Mouse (Mus musculus): ENCODE measurements around the gene Unc5b. TPM values are rescaled to one million over a fixed set of nuclear protein-coding genes. Genes with fewer than 3 reads are reported as not detected.

Unc5b gene
- total and polyA plus RNA-seq, 2 experiments from 2014 or later = 1.1 to 17.1 TPM

DNA sequence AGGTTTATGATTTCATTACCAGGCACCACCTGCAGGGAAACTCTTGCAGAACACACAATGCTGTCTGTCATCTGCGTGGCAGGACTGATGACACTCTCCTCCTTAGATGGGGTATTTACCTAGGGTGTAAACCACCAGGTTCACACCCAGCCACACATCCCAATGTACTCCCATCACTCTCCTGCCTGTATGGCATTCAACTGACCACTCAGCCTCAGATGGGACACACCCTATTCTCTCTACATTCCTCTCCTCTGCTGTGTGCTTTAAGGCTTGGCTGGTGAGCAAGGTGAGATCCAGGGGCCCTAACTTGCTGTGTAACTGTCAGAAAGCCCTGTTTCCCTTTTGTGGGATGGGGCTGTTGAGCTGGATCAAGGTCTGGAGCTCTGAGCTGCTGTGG lies 69.3 kb downstream of the Unc5b start:
- Histone ChIP-seq H3K4me3 (ENCODE audit: low read depth, low read length) (no peak overlapping the region), H3K27ac (ENCODE audit: low read depth, low read length) (no peak overlapping the region), H3K27me3 (ENCODE audit: insufficient read depth, low read length) (no peaks in the 10 kb centered on the region), H3K4me2 (ENCODE audit: low read depth, low read length, poor library complexity, severe bottlenecking) (no peak overlapping the region), H3K9me3 (ENCODE audit: low read length) (no peaks in the 10 kb centered on the region), H3K4me1 (ENCODE audit: insufficient read depth, low read length) (no peaks in the 10 kb centered on the region), H3K36me3 (ENCODE audit: insufficient read depth, low read length) (no peaks in the 10 kb centered on the region), H3K9ac (replicated peaks; ENCODE audit: low read length, poor library complexity, severe bottlenecking) (no peak overlapping the region)
- 75% methylated on average over 1 of the region's 1 CpGs for WGBS
- no peak for DNase-seq (ENCODE audit: low spot score)
- no peak for ATAC-seq (ENCODE audit: low FRiP score)
- no peak for TF ChIP-seq CTCF (IDR thresholded peaks at IDR 0.05)

DNA sequence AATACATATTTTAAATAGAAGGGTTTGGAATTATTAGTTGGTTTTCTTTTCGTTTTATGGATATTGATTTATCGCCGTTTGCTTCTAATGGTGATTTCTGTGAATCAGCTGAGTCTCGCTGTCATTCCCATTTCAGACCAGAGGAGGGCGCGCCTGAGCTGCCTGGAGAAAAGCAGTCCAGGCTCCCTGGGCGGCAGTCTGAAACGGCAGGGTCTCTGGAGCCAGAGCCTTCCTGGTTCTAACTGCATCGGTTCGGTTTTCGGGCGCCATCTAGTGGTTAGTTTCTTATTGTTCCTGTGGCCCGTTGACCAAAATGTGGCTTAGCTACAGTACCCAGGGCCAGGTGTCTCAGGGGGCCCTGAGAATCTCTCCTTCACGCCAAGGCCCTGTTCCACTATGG lies 71.0 kb downstream of the Unc5b start:
- H3K4me1 ChIP-seq (ENCODE audit: insufficient read depth, low read length) = no peaks in the 10 kb centered on the region
- no peak overlapping the region for H3K4me2 ChIP-seq (ENCODE audit: low read depth, low read length, poor library complexity, severe bottlenecking)
- no peaks in the 10 kb centered on the region for H3K27me3 ChIP-seq (ENCODE audit: insufficient read depth, low read length)
- no peaks in the 10 kb centered on the region for H3K36me3 ChIP-seq (ENCODE audit: insufficient read depth, low read length)
- H3K9me3 ChIP-seq (ENCODE audit: low read length) = no peaks in the 10 kb centered on the region
- peak; percentile 98 for TF ChIP-seq CTCF (IDR thresholded peaks at IDR 0.05)
- no peak overlapping the region for H3K4me3 ChIP-seq (ENCODE audit: low read depth, low read length)
- H3K9ac ChIP-seq (replicated peaks; ENCODE audit: low read length, poor library complexity, severe bottlenecking) = no peak overlapping the region
- ATAC-seq (ENCODE audit: low FRiP score) (peak; percentile 77), DNase-seq (ENCODE audit: low spot score) (peak; percentile 98)
- no peak overlapping the region for H3K27ac ChIP-seq (ENCODE audit: low read depth, low read length)
- WGBS = 5% methylated on average over 14 of the region's 14 CpGs

DNA sequence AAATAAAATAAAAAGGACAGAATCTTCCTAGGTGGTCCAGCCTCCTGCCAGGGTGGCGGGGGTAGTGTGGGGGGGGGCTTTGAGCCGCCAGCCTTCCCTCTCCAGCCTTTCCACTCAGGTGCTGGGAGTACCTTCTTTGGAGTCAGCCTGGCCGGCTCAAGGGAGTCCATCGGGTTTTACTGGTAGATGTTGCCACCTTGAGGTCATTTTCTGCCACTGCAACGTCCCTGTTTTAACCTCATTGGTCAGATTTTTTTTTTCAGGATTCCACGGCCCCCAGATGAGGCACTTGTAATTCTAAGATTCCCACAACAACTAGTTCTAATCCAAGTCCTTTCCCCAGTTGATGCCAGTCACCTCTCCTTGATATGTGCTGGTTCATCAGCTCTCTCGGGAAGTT lies 74.4 kb downstream of the Unc5b start:
- ATAC-seq (ENCODE audit: low FRiP score) = no peak
- no peaks in the 10 kb centered on the region for H3K9me3 ChIP-seq (ENCODE audit: low read length)
- DNase-seq (ENCODE audit: low spot score) = peak; percentile 82
- H3K36me3 ChIP-seq (ENCODE audit: insufficient read depth, low read length) = no peaks in the 10 kb centered on the region
- no peak overlapping the region for H3K27ac ChIP-seq (ENCODE audit: low read depth, low read length)
- TF ChIP-seq CTCF (IDR thresholded peaks at IDR 0.05) = peak; percentile 84
- H3K4me2 ChIP-seq (ENCODE audit: low read depth, low read length, poor library complexity, severe bottlenecking) = no peak overlapping the region
- H3K4me3 ChIP-seq (ENCODE audit: low read depth, low read length) = no peak overlapping the region
- no peaks in the 10 kb centered on the region for H3K4me1 ChIP-seq (ENCODE audit: insufficient read depth, low read length)
- 6% methylated on average over 7 of the region's 7 CpGs for WGBS
- H3K9ac ChIP-seq (replicated peaks; ENCODE audit: low read length, poor library complexity, severe bottlenecking) = no peak overlapping the region
- no peaks in the 10 kb centered on the region for H3K27me3 ChIP-seq (ENCODE audit: insufficient read depth, low read length)

DNA sequence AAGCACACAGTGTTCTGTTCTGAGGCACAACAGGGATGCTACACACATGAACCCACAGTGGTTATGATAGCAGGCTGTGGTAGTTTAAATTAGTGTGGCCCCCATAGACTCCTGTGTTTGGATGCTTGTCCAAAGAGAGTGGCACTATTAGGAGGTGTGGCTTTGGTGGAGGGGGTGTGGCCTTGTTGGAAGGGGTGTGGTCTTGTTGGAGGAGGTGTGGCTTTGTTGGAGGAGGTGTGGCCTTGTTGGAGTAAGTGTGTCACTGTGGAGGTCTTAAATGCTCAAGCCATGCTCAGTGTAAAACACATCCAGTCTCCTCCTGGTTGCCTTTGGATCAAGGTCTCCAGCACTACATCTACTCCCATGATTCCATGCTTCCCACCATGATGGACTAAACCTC lies 75.2 kb downstream of the Unc5b start:
- no peak for DNase-seq (ENCODE audit: low spot score)
- Histone ChIP-seq H3K27ac (ENCODE audit: low read depth, low read length) (no peak overlapping the region), H3K4me3 (ENCODE audit: low read depth, low read length) (no peak overlapping the region)

DNA sequence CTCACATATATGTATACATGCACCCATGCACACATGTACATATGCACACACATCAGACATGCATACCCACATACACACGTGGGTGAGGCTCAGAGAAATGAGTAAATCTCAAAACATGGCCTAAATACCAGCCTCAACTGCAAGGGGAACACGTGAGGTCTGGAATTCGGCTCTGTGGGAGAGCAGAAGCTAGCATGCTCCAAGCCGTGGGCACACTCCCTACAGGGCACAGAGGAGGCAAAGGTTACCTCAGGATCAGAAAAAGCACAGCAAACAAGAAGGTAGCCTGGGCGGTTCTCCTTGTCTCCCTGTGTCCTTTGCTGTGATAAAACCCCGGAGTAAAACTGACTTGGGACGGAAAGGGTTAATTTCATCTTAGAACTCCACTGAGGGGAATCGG lies 77.4 kb downstream of the Unc5b start:
- Histone ChIP-seq H3K27me3 (ENCODE audit: insufficient read depth, low read length) (no peaks in the 10 kb centered on the region), H3K4me2 (ENCODE audit: low read depth, low read length, poor library complexity, severe bottlenecking) (no peak overlapping the region), H3K9ac (replicated peaks; ENCODE audit: low read length, poor library complexity, severe bottlenecking) (no peak overlapping the region), H3K36me3 (ENCODE audit: insufficient read depth, low read length) (no peaks in the 10 kb centered on the region), H3K4me3 (ENCODE audit: low read depth, low read length) (no peak overlapping the region), H3K27ac (ENCODE audit: low read depth, low read length) (no peak overlapping the region), H3K4me1 (ENCODE audit: insufficient read depth, low read length) (peaks cover 4% of the 10 kb centered on the region; the same call in 1 of the 2 replicates), H3K9me3 (ENCODE audit: low read length) (no peaks in the 10 kb centered on the region)
- WGBS = 75% methylated on average over 8 of the region's 8 CpGs
- TF ChIP-seq CTCF (IDR thresholded peaks at IDR 0.05) = no peak
- DNase-seq (ENCODE audit: low spot score) (no peak), ATAC-seq (ENCODE audit: low FRiP score) (no peak)

More for the DNA sequence above, 75.2 kb downstream of the Unc5b start:
- no peaks in the 10 kb centered on the region for H3K4me1 ChIP-seq (ENCODE audit: insufficient read depth, low read length)
- TF ChIP-seq CTCF (IDR thresholded peaks at IDR 0.05) = no peak
- no peak overlapping the region for H3K9ac ChIP-seq (replicated peaks; ENCODE audit: low read length, poor library complexity, severe bottlenecking)
- H3K9me3 ChIP-seq (ENCODE audit: low read length) = no peaks in the 10 kb centered on the region
- no peak for ATAC-seq (ENCODE audit: low FRiP score)
- no peaks in the 10 kb centered on the region for H3K27me3 ChIP-seq (ENCODE audit: insufficient read depth, low read length)
- no peak overlapping the region for H3K4me2 ChIP-seq (ENCODE audit: low read depth, low read length, poor library complexity, severe bottlenecking)
- no peaks in the 10 kb centered on the region for H3K36me3 ChIP-seq (ENCODE audit: insufficient read depth, low read length)

DNA sequence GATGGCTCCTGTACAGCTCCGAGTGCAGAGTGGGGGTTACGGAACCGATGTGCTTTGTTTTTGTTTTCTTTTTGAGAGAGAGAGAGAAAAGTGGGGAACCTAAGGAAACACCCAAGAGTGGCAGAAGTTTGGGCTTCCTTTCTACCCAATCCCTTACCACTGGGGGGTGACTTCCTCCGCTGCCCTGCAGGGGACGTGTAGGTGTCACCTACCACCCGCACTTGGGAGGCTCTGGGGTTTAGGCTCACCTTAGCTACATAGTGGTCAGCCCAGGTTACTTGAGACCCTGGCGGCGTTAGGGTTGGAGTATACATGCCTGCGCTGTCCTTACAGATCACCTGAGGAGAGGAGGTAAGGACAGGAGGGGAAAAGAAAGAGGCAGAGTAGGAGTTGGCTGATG lies 78.1 kb downstream of the Unc5b start:
- no peak overlapping the region for H3K4me3 ChIP-seq (ENCODE audit: low read depth, low read length)
- no peaks in the 10 kb centered on the region for H3K36me3 ChIP-seq (ENCODE audit: insufficient read depth, low read length)
- no peak for TF ChIP-seq CTCF (IDR thresholded peaks at IDR 0.05)
- DNase-seq (ENCODE audit: low spot score) = no peak
- no peak overlapping the region for H3K27ac ChIP-seq (ENCODE audit: low read depth, low read length)
- peaks cover 8% of the 10 kb centered on the region; the same call in 1 of the 2 replicates for H3K4me1 ChIP-seq (ENCODE audit: insufficient read depth, low read length)
- 65% methylated on average over 9 of the region's 9 CpGs for WGBS
- H3K9ac ChIP-seq (replicated peaks; ENCODE audit: low read length, poor library complexity, severe bottlenecking) = no peak overlapping the region
- no peak for ATAC-seq (ENCODE audit: low FRiP score)
- H3K4me2 ChIP-seq (ENCODE audit: low read depth, low read length, poor library complexity, severe bottlenecking) = no peak overlapping the region
- no peaks in the 10 kb centered on the region for H3K27me3 ChIP-seq (ENCODE audit: insufficient read depth, low read length)
- no peaks in the 10 kb centered on the region for H3K9me3 ChIP-seq (ENCODE audit: low read length)
